Comparison of ENCODE assay signal across 15 mouse cellular contexts in the genomic region with DNA sequence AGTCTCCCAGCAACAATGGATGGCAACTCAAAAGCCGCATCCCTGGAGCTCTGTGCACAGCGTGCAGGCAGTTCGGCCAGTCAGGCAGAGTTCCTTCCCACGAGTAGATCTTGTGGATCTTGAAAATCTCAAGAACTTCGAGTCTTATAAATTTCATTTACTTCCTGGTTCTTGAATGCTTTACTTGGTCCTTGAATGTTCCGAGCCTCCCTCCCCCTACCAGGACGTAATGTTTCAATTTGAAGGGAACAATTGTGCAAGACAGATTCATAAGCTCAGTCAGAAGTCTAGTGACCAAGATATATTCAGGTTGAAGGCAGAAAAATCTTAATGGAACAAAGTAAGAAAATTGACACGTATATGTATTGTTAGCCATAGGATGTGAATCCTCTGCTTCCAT.
"Had no signal": no experiment of that assay in that cellular context is flagged by ENCODE, and none has a peak within 500 bp of the region (broad histone marks: within the 10 kb centered on the region; RNA-seq: fewer than 3 reads in every experiment).

No protein-coding gene starts in this region.

- H3K27ac ChIP-seq: neural tube, embryonic 15.5 days; stomach, embryonic 15.5 days; stomach, postnatal 0 days had no signal

- H3K9ac ChIP-seq: neural tube, embryonic 15.5 days; stomach, embryonic 15.5 days had no signal

- H3K4me3 ChIP-seq: neural tube, embryonic 15.5 days; stomach, embryonic 15.5 days had no signal

- H3K4me1 ChIP-seq: neural tube, embryonic 15.5 days; stomach, embryonic 15.5 days had no signal

- H3K36me3 ChIP-seq: neural tube, embryonic 15.5 days; stomach, embryonic 15.5 days had no signal

- H3K4me2 ChIP-seq: neural tube, embryonic 15.5 days; stomach, embryonic 15.5 days had no signal

- H3K9me3 ChIP-seq: neural tube, embryonic 15.5 days; stomach, embryonic 15.5 days had no signal

- DNase-seq: retina, postnatal 1 day; right cerebral cortex, adult 18-20 months; right cerebral cortex, postnatal 14 days; right cerebral cortex, postnatal 25 days; right cerebral cortex, postnatal 4 days; spleen, adult 18-20 months; thymus, adult 18-20 months; thymus, adult 2 months; thymus, postnatal 14 days; thymus, postnatal 25 days; thymus, postnatal 36 days; thymus, postnatal 4 days had no signal

- H3K27me3 ChIP-seq: neural tube, embryonic 15.5 days; stomach, embryonic 15.5 days had no signal
